Mouse (Mus musculus) small intestine, adult 2 months (tissue): ENCODE measurements around the gene Camk2b.

Experiments used
- CTCF ChIP-seq: fragments of 200-500 bp; IDR thresholded peaks from 2 replicates; pipeline ENCODE4 v1.5.1; 2012; ENCODE audit warnings: low read depth, mild to moderate bottlenecking, control low read depth, inconsistent platforms, low read length, moderate library complexity, mixed read lengths; ENCODE audit not compliant: insufficient replicate concordance, insufficient read length; ENCODE audit errors: extremely low read depth
- POLR2A ChIP-seq: fragments of 200-500 bp; IDR thresholded peaks from 2 replicates; pipeline ENCODE4 v1.6.1; 2012; ENCODE audit warnings: low read depth, mild to moderate bottlenecking, control low read depth, inconsistent platforms, low read length, moderate library complexity

DNA sequence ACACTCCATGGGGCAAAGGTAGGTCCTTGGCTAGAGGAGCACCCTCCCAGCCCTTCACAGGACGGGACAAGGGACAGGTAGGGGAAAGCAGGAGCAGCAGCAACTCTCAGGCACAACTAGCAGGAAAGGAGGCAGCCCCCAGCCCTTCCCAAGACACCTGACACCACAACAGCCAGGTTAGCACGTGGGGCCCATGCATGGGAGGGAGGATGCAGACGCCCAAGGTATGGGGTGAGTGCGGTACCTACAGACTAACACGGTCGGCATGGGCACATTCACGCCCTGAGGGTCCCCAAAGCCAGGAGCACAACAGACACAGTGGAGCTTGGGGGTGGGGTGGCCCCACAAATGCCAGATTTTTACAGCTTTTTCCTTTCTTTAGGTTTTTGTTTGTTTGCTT, 95.0 kb downstream of the Camk2b start:
- TF ChIP-seq POLR2A (no peak), CTCF (no peak)
